Mouse (Mus musculus): ENCODE measurements around the gene Fbxl17. TPM values are rescaled to one million over a fixed set of nuclear protein-coding genes. Genes with fewer than 3 reads are reported as not detected.

The Fbxl17 gene
- polyA plus RNA-seq, 1 experiment from 2014 or later = 4.3 TPM

- no peak for ATAC-seq
- Histone ChIP-seq H3K9ac (ENCODE audit: low read depth, low read length) (no peak overlapping the region), H3K4me1 (replicated peaks; ENCODE audit: control insufficient read depth, insufficient read depth, low read length) (no peaks in the 10 kb centered on the region), H3K36me3 (ENCODE audit: control insufficient read depth, insufficient read depth) (no peaks in the 10 kb centered on the region), H3K4me2 (replicated peaks; ENCODE audit: low read depth) (no peak overlapping the region), H3K27ac (ENCODE audit: low read depth, low read length) (no peak overlapping the region), H3K9me3 (ENCODE audit: control insufficient read depth) (no peaks in the 10 kb centered on the region), H3K27me3 (replicated peaks; ENCODE audit: control insufficient read depth, insufficient read depth, low read length) (no peaks in the 10 kb centered on the region), H3K4me3 (ENCODE audit: low read depth, low read length) (no peak overlapping the region)
- WGBS = 97% methylated on average over 1 of the region's 1 CpGs
- TF ChIP-seq CTCF (IDR thresholded peaks at IDR 0.05; ENCODE audit: low read depth) = no peak
Measured at GRCm38 (mm10) chr17:63225959-63226358, 273.9 kb downstream of the Fbxl17 start.

DNA sequence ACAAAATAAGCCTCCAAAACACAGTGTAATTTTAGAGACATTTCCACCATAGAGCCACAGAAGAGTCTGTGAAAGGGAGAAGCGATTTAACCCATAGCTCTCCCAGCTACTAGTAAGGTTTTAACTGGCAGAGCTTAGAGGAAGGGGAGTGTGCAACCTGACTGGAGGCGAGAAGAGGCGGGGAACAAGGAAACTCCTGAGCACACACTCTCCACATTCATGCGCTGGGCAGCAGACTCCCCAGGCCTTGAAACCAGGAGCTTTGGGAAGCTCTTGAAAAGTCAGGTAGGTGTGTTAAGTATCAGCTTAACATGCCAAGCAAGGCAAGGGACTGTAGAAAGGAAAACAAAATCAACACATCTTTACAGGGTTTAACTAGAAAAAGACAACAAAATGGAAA, 276.1 kb downstream of the Fbxl17 start:
- H3K4me1 ChIP-seq (replicated peaks; ENCODE audit: control insufficient read depth, insufficient read depth, low read length) = no peaks in the 10 kb centered on the region
- H3K9me3 ChIP-seq (ENCODE audit: control insufficient read depth) = no peaks in the 10 kb centered on the region
- H3K36me3 ChIP-seq (ENCODE audit: control insufficient read depth, insufficient read depth) = no peaks in the 10 kb centered on the region
- 63% methylated on average over 4 of the region's 4 CpGs for WGBS
- no peak overlapping the region for H3K4me3 ChIP-seq (ENCODE audit: low read depth, low read length)
- no peaks in the 10 kb centered on the region for H3K27me3 ChIP-seq (replicated peaks; ENCODE audit: control insufficient read depth, insufficient read depth, low read length)
- no peak overlapping the region for H3K27ac ChIP-seq (ENCODE audit: low read depth, low read length)
- H3K9ac ChIP-seq (ENCODE audit: low read depth, low read length) = no peak overlapping the region
- no peak overlapping the region for H3K4me2 ChIP-seq (replicated peaks; ENCODE audit: low read depth)
- no peak for ATAC-seq
- TF ChIP-seq CTCF (IDR thresholded peaks at IDR 0.05; ENCODE audit: low read depth) = no peak

GRCm38 (mm10) chr17:63221632-63222031, 278.2 kb downstream of the Fbxl17 start:
- ATAC-seq = no peak
- no peak for TF ChIP-seq CTCF (IDR thresholded peaks at IDR 0.05; ENCODE audit: low read depth)
- no peak overlapping the region for H3K9ac ChIP-seq (ENCODE audit: low read depth, low read length)
- H3K27me3 ChIP-seq (replicated peaks; ENCODE audit: control insufficient read depth, insufficient read depth, low read length) = no peaks in the 10 kb centered on the region
- H3K27ac ChIP-seq (ENCODE audit: low read depth, low read length) = no peak overlapping the region
- no peaks in the 10 kb centered on the region for H3K36me3 ChIP-seq (ENCODE audit: control insufficient read depth, insufficient read depth)
- H3K4me2 ChIP-seq (replicated peaks; ENCODE audit: low read depth) = no peak overlapping the region
- H3K4me1 ChIP-seq (replicated peaks; ENCODE audit: control insufficient read depth, insufficient read depth, low read length) = no peaks in the 10 kb centered on the region
- H3K9me3 ChIP-seq (ENCODE audit: control insufficient read depth) = no peaks in the 10 kb centered on the region
- no peak overlapping the region for H3K4me3 ChIP-seq (ENCODE audit: low read depth, low read length)
- 88% methylated on average over 3 of the region's 3 CpGs for WGBS

DNA sequence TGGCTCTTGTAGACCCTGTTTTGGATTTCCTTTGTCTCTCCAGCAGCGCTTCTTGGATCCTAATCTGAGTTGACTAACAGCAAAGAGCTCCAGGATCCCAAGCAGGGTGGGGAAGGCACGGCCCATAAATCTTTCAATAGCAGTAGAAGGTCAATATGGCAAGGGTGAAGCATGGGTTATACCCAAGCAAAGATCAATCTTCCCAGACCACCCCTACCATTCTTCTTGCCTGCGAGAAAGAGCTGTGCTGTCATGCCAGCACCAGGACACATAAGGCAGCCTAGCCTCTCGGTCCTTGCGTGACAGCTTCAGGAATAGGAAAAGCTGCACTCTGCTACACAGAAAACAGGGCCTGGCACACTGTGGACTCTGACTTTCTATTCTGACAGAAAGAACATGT, 279.0 kb downstream of the Fbxl17 start:
- no peak overlapping the region for H3K9ac ChIP-seq (ENCODE audit: low read depth, low read length)
- H3K9me3 ChIP-seq (ENCODE audit: control insufficient read depth) = no peaks in the 10 kb centered on the region
- 64% methylated on average over 5 of the region's 5 CpGs for WGBS
- H3K27me3 ChIP-seq (replicated peaks; ENCODE audit: control insufficient read depth, insufficient read depth, low read length) = no peaks in the 10 kb centered on the region
- no peak overlapping the region for H3K4me2 ChIP-seq (replicated peaks; ENCODE audit: low read depth)
- no peak for TF ChIP-seq CTCF (IDR thresholded peaks at IDR 0.05; ENCODE audit: low read depth)
- H3K4me3 ChIP-seq (ENCODE audit: low read depth, low read length) = no peak overlapping the region
- H3K27ac ChIP-seq (ENCODE audit: low read depth, low read length) = no peak overlapping the region
- no peaks in the 10 kb centered on the region for H3K4me1 ChIP-seq (replicated peaks; ENCODE audit: control insufficient read depth, insufficient read depth, low read length)
- no peak for ATAC-seq
- H3K36me3 ChIP-seq (ENCODE audit: control insufficient read depth, insufficient read depth) = no peaks in the 10 kb centered on the region

DNA sequence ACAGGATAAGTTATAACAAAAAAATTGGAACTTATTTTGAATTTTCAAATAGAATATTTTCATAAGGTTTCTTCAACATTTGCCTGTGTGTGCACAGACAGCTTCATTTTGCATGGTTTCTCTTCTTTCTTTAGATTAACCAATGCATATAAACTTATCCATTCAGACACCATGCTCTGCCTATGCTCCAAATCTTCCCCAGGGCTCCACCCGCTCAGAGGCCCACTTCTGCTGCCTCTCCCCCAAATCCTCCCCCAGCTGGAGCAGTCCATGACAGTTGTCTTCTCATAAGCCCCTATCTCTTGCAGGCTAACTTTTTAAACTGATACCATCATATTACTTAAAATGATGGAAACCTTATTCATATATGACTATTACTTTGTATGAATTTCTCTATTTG, 282.8 kb downstream of the Fbxl17 start:
- TF ChIP-seq CTCF (IDR thresholded peaks at IDR 0.05; ENCODE audit: low read depth) = no peak
- H3K27me3 ChIP-seq (replicated peaks; ENCODE audit: control insufficient read depth, insufficient read depth, low read length) = no peaks in the 10 kb centered on the region
- no peak overlapping the region for H3K27ac ChIP-seq (ENCODE audit: low read depth, low read length)
- no peaks in the 10 kb centered on the region for H3K9me3 ChIP-seq (ENCODE audit: control insufficient read depth)
- no peak for ATAC-seq
- H3K9ac ChIP-seq (ENCODE audit: low read depth, low read length) = no peak overlapping the region
- H3K4me3 ChIP-seq (ENCODE audit: low read depth, low read length) = no peak overlapping the region
- H3K36me3 ChIP-seq (ENCODE audit: control insufficient read depth, insufficient read depth) = no peaks in the 10 kb centered on the region
- H3K4me1 ChIP-seq (replicated peaks; ENCODE audit: control insufficient read depth, insufficient read depth, low read length) = no peaks in the 10 kb centered on the region
- 85% methylated on average over 1 of the region's 1 CpGs for WGBS
- H3K4me2 ChIP-seq (replicated peaks; ENCODE audit: low read depth) = no peak overlapping the region

DNA sequence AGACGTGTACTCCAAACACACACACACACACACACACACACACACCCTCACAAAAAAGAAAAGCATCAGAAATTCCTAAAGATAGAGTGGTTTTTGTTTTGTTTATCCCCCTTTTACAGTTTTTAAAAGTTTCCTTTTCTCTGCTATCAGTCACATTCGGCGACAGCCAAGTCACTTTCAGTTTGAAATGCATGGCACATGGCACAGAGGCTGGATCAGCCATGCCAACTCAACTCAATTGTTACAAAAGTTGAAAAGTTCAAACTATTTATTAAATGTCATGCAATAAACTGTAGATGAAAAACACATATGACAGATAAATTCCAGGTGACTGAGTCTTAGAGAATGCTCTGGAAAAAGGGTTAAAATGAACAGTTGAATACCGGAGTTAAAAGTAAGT, 287.8 kb downstream of the Fbxl17 start:
- Histone ChIP-seq H3K27ac (ENCODE audit: low read depth, low read length) (no peak overlapping the region), H3K36me3 (ENCODE audit: control insufficient read depth, insufficient read depth) (no peaks in the 10 kb centered on the region), H3K4me1 (replicated peaks; ENCODE audit: control insufficient read depth, insufficient read depth, low read length) (no peaks in the 10 kb centered on the region), H3K9ac (ENCODE audit: low read depth, low read length) (no peak overlapping the region), H3K9me3 (ENCODE audit: control insufficient read depth) (no peaks in the 10 kb centered on the region), H3K4me2 (replicated peaks; ENCODE audit: low read depth) (no peak overlapping the region), H3K4me3 (ENCODE audit: low read depth, low read length) (no peak overlapping the region), H3K27me3 (replicated peaks; ENCODE audit: control insufficient read depth, insufficient read depth, low read length) (no peaks in the 10 kb centered on the region)
- no peak for ATAC-seq
- no peak for TF ChIP-seq CTCF (IDR thresholded peaks at IDR 0.05; ENCODE audit: low read depth)
- WGBS = 89% methylated on average over 4 of the region's 4 CpGs

DNA sequence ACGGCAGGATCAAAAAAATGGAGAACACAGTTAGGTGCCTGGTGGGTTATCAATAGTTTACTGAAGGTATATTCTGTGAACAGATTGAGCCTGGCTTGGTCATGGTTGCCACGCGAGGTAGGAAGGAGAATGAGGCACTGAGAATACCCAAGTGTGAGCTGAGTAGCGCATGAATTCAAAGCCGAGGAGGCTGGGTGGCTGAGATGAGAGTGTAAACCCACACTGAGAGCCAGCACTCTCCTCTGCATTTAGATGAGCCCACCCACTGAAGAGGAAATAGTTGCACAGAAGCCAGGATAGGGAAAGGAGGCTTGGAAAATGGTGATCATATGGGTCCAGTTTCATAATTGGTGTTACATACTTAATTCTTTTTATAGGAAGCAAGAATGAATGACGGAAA, 290.7 kb downstream of the Fbxl17 start:
- no peak for TF ChIP-seq CTCF (IDR thresholded peaks at IDR 0.05; ENCODE audit: low read depth)
- no peaks in the 10 kb centered on the region for H3K9me3 ChIP-seq (ENCODE audit: control insufficient read depth)
- H3K4me1 ChIP-seq (replicated peaks; ENCODE audit: control insufficient read depth, insufficient read depth, low read length) = no peaks in the 10 kb centered on the region
- no peaks in the 10 kb centered on the region for H3K36me3 ChIP-seq (ENCODE audit: control insufficient read depth, insufficient read depth)
- no peak overlapping the region for H3K4me2 ChIP-seq (replicated peaks; ENCODE audit: low read depth)
- no peaks in the 10 kb centered on the region for H3K27me3 ChIP-seq (replicated peaks; ENCODE audit: control insufficient read depth, insufficient read depth, low read length)
- H3K9ac ChIP-seq (ENCODE audit: low read depth, low read length) = no peak overlapping the region
- no peak overlapping the region for H3K27ac ChIP-seq (ENCODE audit: low read depth, low read length)
- H3K4me3 ChIP-seq (ENCODE audit: low read depth, low read length) = no peak overlapping the region
- 96% methylated on average over 6 of the region's 6 CpGs for WGBS
- ATAC-seq = no peak

Measured in intestine, postnatal 0 days (tissue).